Mouse (Mus musculus) ES-Bruce4 (cell line): ENCODE measurements around the gene Dpy30.
A peak's percentile ranks its signal among the peaks of the same experiment; 100 is the strongest.

Experiments
- CTCF ChIP-seq: IDR thresholded peaks from one replicate; pipeline ENCODE4 v1.8.1; 2011; ENCODE audit warnings: low read depth, low read length
- EP300 ChIP-seq: IDR thresholded peaks from 2 replicates; pipeline ENCODE4 v1.6.1; 2011; ENCODE audit warnings: low read depth, low read length; ENCODE audit not compliant: insufficient read depth
- POLR2A ChIP-seq: IDR thresholded peaks from one replicate; pipeline ENCODE4 v1.8.1; 2011; ENCODE audit warnings: low read length; ENCODE audit not compliant: insufficient read depth

DNA sequence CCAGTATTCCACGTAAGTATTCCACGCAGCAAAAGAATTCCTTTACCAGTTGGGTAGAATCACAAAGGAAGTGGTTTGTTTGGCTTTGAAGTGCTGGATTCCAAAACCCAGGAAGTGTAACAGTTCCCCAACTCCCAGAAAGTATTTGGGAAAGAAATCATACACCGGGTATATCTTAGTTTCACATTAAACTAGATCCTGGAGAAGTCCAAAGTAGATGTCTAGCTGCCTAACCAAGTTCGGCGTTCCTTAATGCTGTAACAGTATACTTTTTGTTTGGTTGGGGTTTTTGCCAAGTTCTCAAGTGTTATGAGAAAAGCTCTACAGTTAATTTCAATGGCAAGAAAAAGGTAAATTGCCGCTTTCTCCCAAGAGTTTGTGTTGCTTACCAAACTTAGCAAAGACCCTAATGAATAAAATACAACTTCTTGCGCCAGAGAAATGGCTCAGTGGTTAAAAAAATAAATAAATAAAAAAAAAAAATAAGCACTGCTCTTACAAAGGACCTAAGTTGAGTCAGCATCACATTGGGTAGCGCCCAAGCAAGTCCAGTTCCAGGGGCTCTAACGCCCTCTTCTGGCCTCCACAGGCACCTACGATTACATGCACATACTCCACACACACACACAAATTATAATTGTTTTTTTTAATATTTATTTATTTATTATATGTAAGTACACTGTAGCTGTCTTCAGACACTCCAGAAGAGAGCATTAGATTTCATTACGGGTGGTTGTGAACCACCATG is 27.5 kb downstream of the Dpy30 start:
- TF ChIP-seq CTCF = peak; percentile 67
- TF ChIP-seq POLR2A = no peak
- TF ChIP-seq EP300 = no peak
